Mouse (Mus musculus): Measurements from ENCODE around the gene Bud31.
"Not testable (repeated sequence)": the region's sequence is repeated elsewhere in the genome, so short reads cannot be mapped to it uniquely, and the experiment has no call there.

Bud31 gene

GRCm38 (mm10) chr5:145129124-145129523, 11.0 kb upstream of the Bud31 start:
- no peak for DNase-seq (ENCODE audit: low spot score)

- not testable (repeated sequence) for DNase-seq (ENCODE audit: low spot score)
Measured at GRCm38 (mm10) chr5:145129773-145130172, 10.4 kb upstream of the Bud31 start.

- DNase-seq (ENCODE audit: low spot score) = no peak
Measured at GRCm38 (mm10) chr5:145130191-145130590, 10.0 kb upstream of the Bud31 start.

GRCm38 (mm10) chr5:145130995-145131394, 9.2 kb upstream of the Bud31 start:
- DNase-seq (ENCODE audit: low spot score) = no peak

GRCm38 (mm10) chr5:145133275-145133674, 6.9 kb upstream of the Bud31 start:
- DNase-seq (ENCODE audit: low spot score) = not testable (repeated sequence)

GRCm38 (mm10) chr5:145138836-145139235, 1.3 kb upstream of the Bud31 start:
- DNase-seq (ENCODE audit: low spot score) = no peak

GRCm38 (mm10) chr5:145140611-145141010, 449 bp downstream of the Bud31 start:
- DNase-seq (ENCODE audit: low spot score) = no peak

- no peak for DNase-seq (ENCODE audit: low spot score)
Measured at GRCm38 (mm10) chr5:145147748-145148147, 7.6 kb downstream of the Bud31 start.

GRCm38 (mm10) chr5:145149294-145149693, 9.1 kb downstream of the Bud31 start:
- DNase-seq (ENCODE audit: low spot score) = no peak

- DNase-seq (ENCODE audit: low spot score) = no peak
Measured at GRCm38 (mm10) chr5:145152690-145153089, 12.5 kb downstream of the Bud31 start.

GRCm38 (mm10) chr5:145161361-145161760, 21.2 kb downstream of the Bud31 start:
- DNase-seq (ENCODE audit: low spot score) = no peak

- DNase-seq (ENCODE audit: low spot score) = no peak
Measured at GRCm38 (mm10) chr5:145164710-145165109, 24.5 kb downstream of the Bud31 start.

- no peak for DNase-seq (ENCODE audit: low spot score)
Measured at GRCm38 (mm10) chr5:145165184-145165583, 25.0 kb downstream of the Bud31 start.

GRCm38 (mm10) chr5:145166536-145167305, 26.6 kb downstream of the Bud31 start, which contains the start of the genes Ptcd1 and Cpsf4:
Gene Ptcd1 (minus strand): TSS chr5:145167108.
Gene Cpsf4 (plus strand): TSS chr5:145167213.
- peak; percentile 95 for DNase-seq (ENCODE audit: low spot score)

- no peak for DNase-seq (ENCODE audit: low spot score)
Measured at GRCm38 (mm10) chr5:145167306-145167661, 27.1 kb downstream of the Bud31 start.

GRCm38 (mm10) chr5:145178461-145178980, 38.4 kb downstream of the Bud31 start:
- DNase-seq (ENCODE audit: low spot score) = no peak

GRCm38 (mm10) chr5:145185244-145185643, 45.1 kb downstream of the Bud31 start:
- no peak for DNase-seq (ENCODE audit: low spot score)

- no peak for DNase-seq (ENCODE audit: low spot score)
Measured at GRCm38 (mm10) chr5:145189416-145189815, 49.3 kb downstream of the Bud31 start.

- no peak for DNase-seq (ENCODE audit: low spot score)
Measured at GRCm38 (mm10) chr5:145190373-145190772, 50.2 kb downstream of the Bud31 start.

GRCm38 (mm10) chr5:145190875-145191798, 51.0 kb downstream of the Bud31 start:
- peak; percentile 86 for DNase-seq (ENCODE audit: low spot score)

- no peak for DNase-seq (ENCODE audit: low spot score)
Measured at GRCm38 (mm10) chr5:145191962-145192361, 51.8 kb downstream of the Bud31 start, which contains the start of gene Atp5j2. Gene Atp5j2 (minus strand): TSS chr5:145192062.

Data from ovary, postnatal 14 days (tissue).